Mouse (Mus musculus): ENCODE measurements around the gene Sema4d.
A peak's percentile ranks its signal among the peaks of the same experiment; 100 is the strongest.

Gene Sema4d

DNA sequence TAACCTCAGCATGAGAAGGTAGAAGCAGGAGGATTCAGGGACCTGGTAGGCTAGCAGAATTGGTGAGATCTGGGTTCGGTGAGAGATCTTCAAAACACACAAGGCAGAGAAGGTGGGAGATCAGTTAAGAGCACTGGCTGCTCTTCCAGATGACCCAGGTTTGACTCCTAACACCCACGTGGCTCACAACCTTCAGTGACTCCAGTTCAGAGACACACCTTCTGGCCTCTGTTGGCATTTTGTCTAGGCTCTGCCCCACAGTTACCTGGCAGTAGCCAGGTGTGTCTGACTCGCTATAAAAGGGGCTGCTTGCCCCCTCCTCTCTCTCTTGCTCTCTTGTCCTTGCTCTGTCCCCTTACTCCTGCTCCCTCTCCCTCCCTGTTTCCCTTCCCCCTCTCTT, 28.4 kb upstream of the Sema4d start:
- DNase-seq (ENCODE audit: low read depth, low spot score): no peak
- Histone ChIP-seq H3K36me3 (ENCODE audit: control insufficient read depth, insufficient read depth, low read length, poor library complexity, severe bottlenecking) (no peaks in the 10 kb centered on the region), H3K27me3 (ENCODE audit: control insufficient read depth, insufficient read depth, low read length, poor library complexity, severe bottlenecking) (no peaks in the 10 kb centered on the region)

DNA sequence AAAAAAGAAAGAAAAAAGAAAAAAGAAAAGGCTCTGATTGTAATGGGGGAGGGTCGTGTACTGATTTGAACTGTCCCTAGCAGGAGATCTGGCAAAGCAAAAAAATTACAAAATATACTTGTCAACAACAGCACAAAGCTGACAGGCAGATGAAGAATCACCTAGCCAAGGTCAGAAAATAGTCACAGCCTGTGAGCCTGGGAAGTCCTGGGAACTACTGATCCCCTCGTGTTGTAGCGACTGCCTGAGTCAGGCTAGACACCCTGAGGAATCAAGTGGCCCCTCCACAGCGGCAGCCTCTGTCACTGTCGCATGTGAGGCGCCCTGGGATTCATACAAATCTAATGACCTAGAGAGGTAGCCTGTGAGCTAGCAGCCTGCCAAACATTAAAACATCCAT, 25.8 kb upstream of the Sema4d start:
- no peak for DNase-seq (ENCODE audit: low read depth, low spot score)
- no peaks in the 10 kb centered on the region for H3K36me3 ChIP-seq (ENCODE audit: control insufficient read depth, insufficient read depth, low read length, poor library complexity, severe bottlenecking)
- no peaks in the 10 kb centered on the region for H3K27me3 ChIP-seq (ENCODE audit: control insufficient read depth, insufficient read depth, low read length, poor library complexity, severe bottlenecking)

DNA sequence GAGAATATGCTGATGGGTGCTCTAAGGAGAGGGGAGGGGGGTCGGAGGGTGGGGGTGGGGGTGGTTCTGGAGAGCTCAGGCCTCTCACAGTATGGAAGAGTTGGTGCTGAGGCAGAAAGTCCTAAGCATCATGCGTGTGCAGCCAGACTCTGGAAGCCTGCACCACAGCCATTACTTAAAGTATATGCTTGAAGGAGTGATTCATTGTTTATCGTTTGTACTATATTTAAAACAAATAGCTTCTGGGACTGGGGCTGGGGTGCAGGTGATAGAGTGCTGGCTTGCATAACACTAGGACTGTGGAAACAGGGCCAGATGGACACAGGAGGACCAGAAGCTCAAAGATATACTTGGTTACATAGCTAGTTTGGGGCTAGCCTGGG, 25.4 kb upstream of the Sema4d start:
- no peak for DNase-seq (ENCODE audit: low read depth, low spot score)
- Histone ChIP-seq H3K36me3 (ENCODE audit: control insufficient read depth, insufficient read depth, low read length, poor library complexity, severe bottlenecking) (no peaks in the 10 kb centered on the region), H3K27me3 (ENCODE audit: control insufficient read depth, insufficient read depth, low read length, poor library complexity, severe bottlenecking) (no peaks in the 10 kb centered on the region)

DNA sequence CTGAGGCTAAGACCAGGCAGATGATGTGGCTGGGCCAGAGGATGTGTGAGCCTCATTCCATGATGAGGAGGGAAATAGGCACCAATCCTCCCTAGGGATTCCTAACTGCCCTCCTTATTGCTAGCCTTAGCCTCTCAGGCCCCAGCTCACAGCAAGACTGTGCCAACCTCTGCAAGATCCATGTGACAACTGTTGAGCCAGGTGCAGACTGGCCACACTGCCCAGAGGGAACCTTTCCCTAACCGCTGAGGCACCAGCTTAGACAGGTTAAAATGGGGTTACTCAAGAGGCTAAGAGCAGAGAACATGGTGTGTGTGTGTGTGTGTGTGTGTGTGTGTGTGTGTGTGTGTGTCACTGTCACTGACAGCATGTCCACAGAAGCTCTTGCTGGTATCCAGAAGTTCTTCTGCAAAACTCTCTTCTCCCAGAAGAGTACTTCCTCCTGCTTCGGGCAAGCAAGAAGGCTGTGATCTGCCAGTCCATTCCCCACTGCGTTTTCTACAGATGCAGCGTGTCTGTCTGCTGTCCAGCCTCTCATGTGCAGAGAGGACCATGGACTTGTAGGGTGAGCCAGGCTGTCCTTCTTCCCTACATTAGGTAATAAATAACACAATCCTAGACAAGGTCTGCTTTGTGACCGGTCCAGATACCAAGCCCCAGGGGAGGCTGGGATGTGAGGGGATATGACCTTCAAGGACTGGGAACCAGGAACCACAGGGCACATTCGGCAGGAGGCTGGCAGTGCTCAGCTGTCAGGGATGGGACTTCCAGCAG, 24.8 kb upstream of the Sema4d start:
- Histone ChIP-seq H3K27me3 (ENCODE audit: control insufficient read depth, insufficient read depth, low read length, poor library complexity, severe bottlenecking) (no peaks in the 10 kb centered on the region), H3K36me3 (ENCODE audit: control insufficient read depth, insufficient read depth, low read length, poor library complexity, severe bottlenecking) (no peaks in the 10 kb centered on the region)
- DNase-seq (ENCODE audit: low read depth, low spot score): no peak

DNA sequence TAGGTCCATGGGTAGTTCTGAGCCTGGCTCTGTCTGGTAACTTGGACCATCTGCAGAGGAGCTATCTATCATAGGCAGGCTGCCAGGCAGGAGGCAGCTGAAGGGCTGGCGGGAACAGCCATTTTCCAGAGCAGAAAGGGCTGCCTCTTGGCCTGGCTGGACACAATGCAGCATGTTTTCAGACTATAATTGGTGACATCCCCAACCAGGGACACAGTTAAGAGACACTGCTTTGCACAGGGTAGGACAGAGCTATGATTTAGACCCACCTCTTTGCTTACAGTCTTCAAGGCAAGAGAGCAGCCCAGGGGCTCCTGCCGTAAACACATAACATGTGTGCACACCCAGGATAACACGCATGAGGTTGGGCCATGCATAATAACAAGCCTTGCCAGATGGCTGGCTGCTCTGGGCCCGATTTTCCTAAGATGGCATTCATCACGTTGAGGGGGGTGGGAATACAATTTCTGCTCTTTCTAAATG, 23.1 kb upstream of the Sema4d start:
- no peak for DNase-seq (ENCODE audit: low read depth, low spot score)
- no peaks in the 10 kb centered on the region for H3K27me3 ChIP-seq (ENCODE audit: control insufficient read depth, insufficient read depth, low read length, poor library complexity, severe bottlenecking)

DNA sequence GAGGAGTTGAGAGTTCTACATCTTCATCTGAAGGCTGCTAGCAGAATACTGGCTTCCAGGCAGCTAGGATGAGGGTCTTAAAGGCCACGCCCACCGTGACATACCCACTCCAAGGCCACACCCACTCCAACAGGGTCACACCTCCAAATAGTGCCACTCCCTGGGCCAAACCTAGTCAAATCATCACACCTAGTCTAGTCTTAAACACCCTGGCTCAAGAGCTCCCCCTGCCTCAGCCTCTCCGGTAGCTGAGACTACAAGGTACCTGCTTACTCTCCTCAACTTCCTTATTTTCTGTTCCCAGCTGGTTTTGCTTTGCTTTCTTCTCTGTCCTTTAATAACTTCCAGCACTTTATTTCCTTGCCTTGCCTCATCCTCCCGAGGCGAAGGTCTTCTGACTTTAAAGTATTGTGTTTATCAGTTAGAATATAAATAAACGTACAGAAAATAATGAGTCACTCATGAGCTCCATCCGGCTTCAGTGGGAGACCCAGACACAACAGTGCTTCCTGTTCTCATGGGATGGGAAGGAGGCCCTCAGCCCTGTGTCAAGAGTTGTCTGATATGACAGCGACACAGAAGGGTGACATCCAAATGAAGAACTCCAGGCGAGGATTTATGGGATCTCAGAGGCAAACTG, 22.4 kb upstream of the Sema4d start:
- DNase-seq (ENCODE audit: low read depth, low spot score): peak; percentile 92
- H3K36me3 ChIP-seq (ENCODE audit: control insufficient read depth, insufficient read depth, low read length, poor library complexity, severe bottlenecking): no peaks in the 10 kb centered on the region

More for the DNA sequence above, 23.1 kb upstream of the Sema4d start:
- H3K36me3 ChIP-seq (ENCODE audit: control insufficient read depth, insufficient read depth, low read length, poor library complexity, severe bottlenecking): no peaks in the 10 kb centered on the region

DNA sequence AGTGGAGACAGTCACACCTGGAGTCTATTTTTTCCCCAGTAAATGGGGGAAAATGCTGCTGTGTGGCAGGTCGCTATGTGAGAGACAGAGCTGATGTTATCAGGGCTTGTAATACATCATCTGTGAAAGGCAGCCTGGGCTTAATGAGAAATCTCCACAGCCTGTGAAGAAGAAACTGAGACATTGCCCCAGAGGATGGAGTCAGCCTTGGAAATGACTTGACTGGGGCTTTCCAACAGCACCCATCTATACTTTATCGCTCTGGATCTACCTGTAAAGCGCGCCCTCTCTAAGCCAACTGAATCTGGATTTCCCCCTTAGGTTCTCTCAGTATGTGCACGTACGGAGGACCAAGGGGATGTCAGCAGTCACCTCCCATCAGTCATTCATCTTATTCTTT, 21.1 kb upstream of the Sema4d start:
- Histone ChIP-seq H3K27me3 (ENCODE audit: control insufficient read depth, insufficient read depth, low read length, poor library complexity, severe bottlenecking) (no peaks in the 10 kb centered on the region), H3K36me3 (ENCODE audit: control insufficient read depth, insufficient read depth, low read length, poor library complexity, severe bottlenecking) (no peaks in the 10 kb centered on the region)
- DNase-seq (ENCODE audit: low read depth, low spot score): no peak

More for the DNA sequence above, 22.4 kb upstream of the Sema4d start:
- no peaks in the 10 kb centered on the region for H3K27me3 ChIP-seq (ENCODE audit: control insufficient read depth, insufficient read depth, low read length, poor library complexity, severe bottlenecking)

DNA sequence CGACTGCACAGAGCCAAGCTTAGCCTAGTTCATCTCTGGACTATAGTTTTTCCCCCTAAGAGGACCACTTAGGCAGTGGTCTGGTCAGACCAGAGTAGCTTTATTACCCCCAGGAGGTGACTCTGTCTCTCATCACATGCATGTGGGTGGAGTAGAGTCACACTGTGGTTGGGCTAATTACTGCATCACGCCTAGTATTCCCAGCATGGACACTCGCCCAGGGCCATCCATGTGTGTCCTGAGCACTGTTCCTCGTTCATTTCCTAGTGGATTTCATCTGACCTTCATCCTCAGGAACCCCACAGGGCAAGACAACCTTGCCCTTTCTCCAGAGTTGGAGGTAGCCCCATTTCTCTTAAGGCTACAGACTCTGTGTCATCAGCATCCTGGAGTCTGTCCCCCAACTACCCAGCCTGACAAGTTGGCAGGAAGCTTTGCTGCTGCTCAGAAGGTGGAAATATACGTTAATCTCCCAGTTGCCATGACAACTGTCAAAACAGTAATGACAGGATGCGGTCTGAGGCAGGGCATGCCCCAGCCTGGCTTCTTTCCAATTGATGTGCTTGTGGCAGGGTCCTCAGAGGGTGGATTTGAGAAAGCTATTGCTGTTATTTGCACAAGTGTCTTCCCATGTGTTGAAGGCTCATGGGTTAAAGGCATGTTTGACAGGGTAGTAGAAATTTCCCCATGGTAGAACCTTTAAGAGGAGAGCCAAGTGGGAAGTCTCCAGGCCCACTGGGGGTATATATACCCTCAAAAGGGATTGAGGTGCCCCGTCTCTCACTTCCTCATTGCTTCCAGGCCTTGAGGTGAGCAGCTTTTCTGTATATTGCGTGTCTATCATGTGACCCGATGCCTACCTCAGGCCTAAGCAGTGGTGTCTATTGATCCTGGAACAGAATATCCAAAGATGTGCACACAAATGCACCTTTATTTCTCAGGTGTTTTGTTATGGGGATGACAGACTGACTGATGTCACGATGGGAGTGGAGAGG, 20.4 kb upstream of the Sema4d start:
- H3K27me3 ChIP-seq (ENCODE audit: control insufficient read depth, insufficient read depth, low read length, poor library complexity, severe bottlenecking): no peaks in the 10 kb centered on the region
- peak; percentile 93 for DNase-seq (ENCODE audit: low read depth, low spot score)
- no peaks in the 10 kb centered on the region for H3K36me3 ChIP-seq (ENCODE audit: control insufficient read depth, insufficient read depth, low read length, poor library complexity, severe bottlenecking)

DNA sequence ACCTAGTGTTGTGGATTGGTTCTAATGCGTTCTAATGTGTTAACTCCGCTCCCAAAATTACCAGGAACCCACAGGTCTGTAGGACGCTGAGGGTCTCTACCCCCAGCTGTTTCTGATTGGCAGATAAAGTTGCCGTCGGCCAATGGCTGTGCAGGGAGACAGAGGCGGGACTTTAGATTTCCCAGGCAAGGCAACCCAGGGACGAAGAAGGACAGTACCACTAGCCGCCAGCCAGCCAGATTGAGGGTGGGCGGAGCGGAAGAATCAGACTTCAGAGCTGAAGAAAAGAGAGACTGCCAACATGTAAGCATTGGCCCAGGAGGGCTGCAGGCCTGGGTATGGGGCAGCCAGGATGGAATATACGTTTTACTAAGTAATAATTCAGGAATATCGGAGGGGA, 14.6 kb upstream of the Sema4d start:
- H3K27me3 ChIP-seq (ENCODE audit: control insufficient read depth, insufficient read depth, low read length, poor library complexity, severe bottlenecking): no peaks in the 10 kb centered on the region
- H3K36me3 ChIP-seq (ENCODE audit: control insufficient read depth, insufficient read depth, low read length, poor library complexity, severe bottlenecking): no peaks in the 10 kb centered on the region
- DNase-seq (ENCODE audit: low read depth, low spot score): no peak

DNA sequence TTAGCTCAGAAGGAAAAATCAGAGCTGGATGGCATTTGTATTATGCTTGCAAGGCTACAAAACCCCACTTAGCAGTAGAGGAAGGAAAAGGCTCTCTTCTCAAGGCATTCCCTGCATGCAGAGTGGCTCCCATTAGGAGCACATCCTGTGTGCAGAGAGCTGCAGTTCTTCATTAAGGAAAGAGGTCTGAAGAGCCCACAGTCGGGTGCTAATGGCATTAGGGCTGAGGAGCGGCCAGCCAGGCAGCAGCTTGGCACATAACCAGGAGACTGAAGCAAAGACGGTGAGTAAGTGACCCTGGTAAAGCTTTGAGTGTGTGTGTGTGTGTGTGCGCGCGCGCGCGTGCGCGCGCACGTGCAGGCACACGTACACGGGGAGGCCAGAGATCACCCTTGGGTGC, 12.7 kb upstream of the Sema4d start:
- Histone ChIP-seq H3K27me3 (ENCODE audit: control insufficient read depth, insufficient read depth, low read length, poor library complexity, severe bottlenecking) (no peaks in the 10 kb centered on the region), H3K36me3 (ENCODE audit: control insufficient read depth, insufficient read depth, low read length, poor library complexity, severe bottlenecking) (no peaks in the 10 kb centered on the region)
- DNase-seq (ENCODE audit: low read depth, low spot score): no peak

DNA sequence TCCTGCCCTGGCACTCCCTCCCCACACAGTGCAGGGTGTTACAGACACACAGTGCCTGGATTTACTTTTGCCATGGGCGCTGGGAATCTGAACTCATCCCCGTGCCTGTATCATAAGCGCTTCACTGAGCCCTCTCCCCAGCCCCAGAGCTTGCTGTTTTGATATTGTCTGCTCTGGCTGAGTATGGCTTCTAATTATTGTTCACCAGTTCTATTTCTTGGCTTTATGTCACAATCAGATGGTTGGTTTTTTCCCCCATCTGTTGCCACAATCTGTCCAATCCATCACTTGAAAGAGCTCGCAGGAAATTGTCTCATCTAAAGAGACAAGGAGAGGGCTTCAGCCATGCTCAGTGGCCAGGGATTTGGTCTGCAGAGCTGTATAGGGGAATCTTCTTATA, 12.1 kb upstream of the Sema4d start:
- no peaks in the 10 kb centered on the region for H3K36me3 ChIP-seq (ENCODE audit: control insufficient read depth, insufficient read depth, low read length, poor library complexity, severe bottlenecking)
- DNase-seq (ENCODE audit: low read depth, low spot score): no peak
- H3K27me3 ChIP-seq (ENCODE audit: control insufficient read depth, insufficient read depth, low read length, poor library complexity, severe bottlenecking): no peaks in the 10 kb centered on the region

DNA sequence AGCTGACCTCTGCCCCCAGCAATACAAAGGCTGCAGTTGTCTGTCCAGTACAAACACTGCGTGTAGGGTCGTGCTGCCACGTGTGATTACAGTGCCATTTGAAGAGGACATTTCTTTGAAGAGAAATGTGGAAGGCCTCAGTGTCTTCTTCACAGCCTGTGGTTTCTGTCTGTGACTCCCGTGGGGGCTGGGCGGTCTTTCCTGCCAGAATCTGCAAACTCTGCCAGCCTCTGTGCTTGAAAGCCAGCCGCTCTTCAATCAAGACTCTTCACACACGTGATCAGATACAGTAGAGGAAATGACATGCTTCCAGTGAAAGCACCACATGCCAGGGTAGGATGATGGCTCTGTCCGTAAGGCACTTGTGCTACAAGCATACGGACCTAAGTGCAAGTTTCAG, 7.4 kb upstream of the Sema4d start:
- H3K27me3 ChIP-seq (ENCODE audit: control insufficient read depth, insufficient read depth, low read length, poor library complexity, severe bottlenecking): no peaks in the 10 kb centered on the region
- peak; percentile 78 for DNase-seq (ENCODE audit: low read depth, low spot score)

DNA sequence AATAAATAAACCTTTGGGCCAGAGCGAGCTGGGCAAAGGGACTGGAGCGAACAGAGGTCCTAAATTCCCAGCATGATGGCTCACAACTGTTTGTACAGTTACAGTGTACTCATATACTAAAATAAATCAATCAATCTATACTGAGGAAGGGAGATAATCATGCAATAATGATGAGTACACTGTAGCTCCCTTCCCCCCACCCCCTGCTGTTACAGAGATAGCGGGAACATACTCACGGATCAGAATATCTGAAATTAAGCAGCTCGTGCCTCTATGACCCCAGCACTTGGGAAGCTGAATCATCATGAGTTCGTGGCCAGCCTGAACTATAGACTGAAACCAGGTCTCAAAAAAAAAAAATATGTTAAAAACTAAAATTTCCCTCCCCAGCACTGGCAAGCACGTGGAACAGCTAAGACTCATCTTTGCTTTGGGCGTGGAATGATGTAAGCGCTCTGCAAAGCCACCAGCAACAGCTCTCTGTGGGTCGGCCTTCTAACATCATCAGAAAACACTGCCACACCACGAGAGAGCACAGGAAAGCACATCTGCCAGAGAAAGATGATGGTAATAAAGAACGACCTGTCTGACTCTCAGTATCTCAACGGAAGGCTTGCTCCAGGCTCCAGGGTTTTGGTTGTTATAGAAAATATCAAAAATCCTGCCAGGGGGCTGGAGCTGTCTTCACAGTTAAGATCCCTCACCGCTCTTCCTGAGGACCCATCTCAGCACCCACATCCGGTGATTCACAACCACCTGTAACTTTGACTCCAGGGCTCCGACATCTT, 6.4 kb upstream of the Sema4d start:
- DNase-seq (ENCODE audit: low read depth, low spot score): no peak
- Histone ChIP-seq H3K36me3 (ENCODE audit: control insufficient read depth, insufficient read depth, low read length, poor library complexity, severe bottlenecking) (no peaks in the 10 kb centered on the region), H3K27me3 (ENCODE audit: control insufficient read depth, insufficient read depth, low read length, poor library complexity, severe bottlenecking) (no peaks in the 10 kb centered on the region)

More for the DNA sequence above, 7.4 kb upstream of the Sema4d start:
- no peaks in the 10 kb centered on the region for H3K36me3 ChIP-seq (ENCODE audit: control insufficient read depth, insufficient read depth, low read length, poor library complexity, severe bottlenecking)

Measured in splenic B cell, adult 2 months (primary cell).